Mouse (Mus musculus): ENCODE results near the gene Gm10097. TPM values are rescaled to one million over a fixed set of nuclear protein-coding genes. Genes with fewer than 3 reads are reported as not detected.

Gene Gm10097
- total RNA-seq, 1 experiment, result not detected

DNA sequence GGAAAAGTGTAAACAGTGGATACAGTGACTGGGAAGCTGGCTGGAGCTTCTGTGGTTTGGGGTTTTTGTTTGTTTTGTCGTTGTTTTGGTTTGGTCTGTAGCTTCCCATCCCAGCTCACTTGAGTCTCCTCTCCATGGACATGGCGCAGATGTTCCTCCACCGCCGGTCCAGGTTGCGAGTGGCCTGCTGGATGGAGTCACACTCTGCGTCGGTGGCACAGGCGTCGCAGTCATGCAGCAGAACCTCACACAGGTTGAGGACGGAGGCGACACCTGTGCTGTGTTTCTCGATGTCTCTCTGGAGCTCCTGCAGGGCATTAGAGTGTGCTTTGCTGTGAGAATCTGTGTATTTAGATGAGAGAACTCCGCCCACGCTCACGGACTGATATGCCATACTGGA, 11.3 kb upstream of the Gm10097 start:
- no peaks in the 10 kb centered on the region for H3K4me1 ChIP-seq (ENCODE audit: control insufficient read depth in 2 of 2, insufficient read depth in 2 of 2, low read length in 2 of 2, poor library complexity in 1 of 2)

DNA sequence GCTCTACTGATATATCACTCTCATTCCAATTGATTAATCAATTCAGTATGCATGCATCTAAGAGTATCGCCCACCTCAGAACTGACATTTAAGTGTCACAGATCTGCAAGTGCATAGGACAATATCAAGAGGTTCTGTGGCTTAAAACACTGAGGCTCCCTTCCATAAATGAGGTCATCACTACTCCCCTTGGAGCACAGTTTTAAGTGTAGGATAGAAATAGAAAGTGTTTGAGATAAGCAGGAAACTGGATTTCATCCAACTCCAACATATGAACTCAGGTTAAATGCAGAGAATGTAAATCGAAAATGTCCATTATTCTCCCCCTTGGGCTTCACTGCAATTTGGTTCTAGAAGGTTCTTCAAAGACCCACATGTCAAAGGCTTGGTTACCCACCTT, 10.1 kb upstream of the Gm10097 start:
- Histone ChIP-seq H3K9ac (ENCODE audit: insufficient read depth, low read depth, low read length, poor library complexity, severe bottlenecking) (no peak overlapping the region), H3K36me3 (ENCODE audit: control insufficient read depth, insufficient read depth, low read length, poor library complexity, severe bottlenecking) (no peaks in the 10 kb centered on the region), H3K4me3 (ENCODE audit: insufficient read depth in 1 of 2, low read depth in 1 of 2, low read length in 2 of 2, poor library complexity in 1 of 2, severe bottlenecking in 1 of 2) (no peak overlapping the region), H3K9me3 (ENCODE audit: control insufficient read depth, insufficient read depth, low read depth, low read length) (no peaks in the 10 kb centered on the region), H3K4me1 (ENCODE audit: control insufficient read depth in 2 of 2, insufficient read depth in 2 of 2, low read length in 2 of 2, poor library complexity in 1 of 2) (no peaks in the 10 kb centered on the region), H3K27ac (ENCODE audit: insufficient read depth, low read depth, low read length, poor library complexity, severe bottlenecking) (no peak overlapping the region)
- no peak for TF ChIP-seq ZC3H11A (IDR thresholded peaks at IDR 0.05; ENCODE audit: borderline replicate concordance, low read depth, low read length)
- no peak for TF ChIP-seq HCFC1 (IDR thresholded peaks at IDR 0.05; ENCODE audit: borderline replicate concordance, insufficient read depth, low read length)
- no peak for TF ChIP-seq MAFK (IDR thresholded peaks at IDR 0.05; ENCODE audit: insufficient read depth, low read depth, low read length)
- no peak for TF ChIP-seq ZNF384 (IDR thresholded peaks at IDR 0.05; ENCODE audit: low read depth, low read length)
- in situ Hi-C loops (cut with MboI; ENCODE audit: low sequenced_read_pairs in 2 of 2, unreplicated experiment in 2 of 2), result no loop called here
- DNase-seq (ENCODE audit: low read depth, low spot score), result no peak

More for the DNA sequence above, 11.3 kb upstream of the Gm10097 start:
- in situ Hi-C loops (cut with MboI; ENCODE audit: low sequenced_read_pairs in 2 of 2, unreplicated experiment in 2 of 2), result no loop called here
- no peak overlapping the region for H3K9ac ChIP-seq (ENCODE audit: insufficient read depth, low read depth, low read length, poor library complexity, severe bottlenecking)
- no peak for TF ChIP-seq ZNF384 (IDR thresholded peaks at IDR 0.05; ENCODE audit: low read depth, low read length)
- no peak for TF ChIP-seq CHD2 (IDR thresholded peaks at IDR 0.05; ENCODE audit: low read depth, low read length)
- no peak overlapping the region for H3K27ac ChIP-seq (ENCODE audit: insufficient read depth, low read depth, low read length, poor library complexity, severe bottlenecking)
- no peak overlapping the region for H3K4me3 ChIP-seq (ENCODE audit: insufficient read depth in 1 of 2, low read depth in 1 of 2, low read length in 2 of 2, poor library complexity in 1 of 2, severe bottlenecking in 1 of 2)
- no peak for DNase-seq (ENCODE audit: low read depth, low spot score)
- no peaks in the 10 kb centered on the region for H3K36me3 ChIP-seq (ENCODE audit: control insufficient read depth, insufficient read depth, low read length, poor library complexity, severe bottlenecking)
- no peaks in the 10 kb centered on the region for H3K9me3 ChIP-seq (ENCODE audit: control insufficient read depth, insufficient read depth, low read depth, low read length)

DNA sequence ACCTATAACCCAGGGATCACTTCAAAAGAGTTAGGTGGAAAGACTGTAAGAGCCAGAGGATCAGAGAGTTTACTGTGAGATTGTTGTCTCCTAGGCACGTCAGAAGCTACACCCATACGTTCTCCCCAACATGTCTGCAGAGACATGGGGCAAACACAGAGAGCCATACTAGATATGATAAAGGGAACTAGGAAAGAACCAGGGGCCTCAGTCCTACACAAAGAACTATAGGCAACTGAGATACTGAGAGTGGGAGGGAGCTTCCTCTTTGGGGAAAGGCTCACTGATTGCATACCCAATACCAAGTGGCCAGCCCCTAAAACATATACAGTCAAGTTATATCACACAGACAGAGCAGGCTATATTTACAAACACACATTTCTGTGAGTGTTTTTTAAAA, 9.0 kb upstream of the Gm10097 start:
- Histone ChIP-seq H3K4me1 (ENCODE audit: control insufficient read depth in 2 of 2, insufficient read depth in 2 of 2, low read length in 2 of 2, poor library complexity in 1 of 2) (no peaks in the 10 kb centered on the region), H3K9ac (ENCODE audit: insufficient read depth, low read depth, low read length, poor library complexity, severe bottlenecking) (no peak overlapping the region), H3K9me3 (ENCODE audit: control insufficient read depth, insufficient read depth, low read depth, low read length) (no peaks in the 10 kb centered on the region), H3K27ac (ENCODE audit: insufficient read depth, low read depth, low read length, poor library complexity, severe bottlenecking) (no peak overlapping the region), H3K36me3 (ENCODE audit: control insufficient read depth, insufficient read depth, low read length, poor library complexity, severe bottlenecking) (no peaks in the 10 kb centered on the region), H3K4me3 (ENCODE audit: insufficient read depth in 1 of 2, low read depth in 1 of 2, low read length in 2 of 2, poor library complexity in 1 of 2, severe bottlenecking in 1 of 2) (no peak overlapping the region)
- in situ Hi-C loops (cut with MboI; ENCODE audit: low sequenced_read_pairs in 2 of 2, unreplicated experiment in 2 of 2), result no loop called here
- TF ChIP-seq CHD2 (IDR thresholded peaks at IDR 0.05; ENCODE audit: low read depth, low read length), result no peak
- TF ChIP-seq HCFC1 (IDR thresholded peaks at IDR 0.05; ENCODE audit: borderline replicate concordance, insufficient read depth, low read length), result no peak
- TF ChIP-seq ZNF384 (IDR thresholded peaks at IDR 0.05; ENCODE audit: low read depth, low read length), result no peak
- TF ChIP-seq MAFK (IDR thresholded peaks at IDR 0.05; ENCODE audit: insufficient read depth, low read depth, low read length), result no peak
- no peak for TF ChIP-seq ZC3H11A (IDR thresholded peaks at IDR 0.05; ENCODE audit: borderline replicate concordance, low read depth, low read length)
- no peak for DNase-seq (ENCODE audit: low read depth, low spot score)

DNA sequence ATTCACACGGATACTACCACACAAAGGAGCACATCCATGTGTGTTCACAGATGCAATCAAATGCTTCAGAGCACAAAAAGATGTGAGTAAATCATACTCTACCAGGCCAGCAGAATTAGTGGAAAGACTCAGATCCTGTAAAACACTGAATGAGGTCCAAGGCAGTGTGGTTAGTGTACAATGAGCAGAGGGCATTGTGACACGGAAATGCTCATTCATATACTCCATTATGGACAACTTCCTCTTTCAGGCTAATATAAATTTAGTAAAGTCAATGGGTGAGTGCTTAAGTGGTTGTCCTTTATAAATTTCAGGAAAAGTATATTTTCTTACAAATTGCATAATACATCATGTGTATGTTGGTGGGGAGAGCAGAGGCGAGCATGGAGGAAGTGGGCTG, 1.9 kb upstream of the Gm10097 start:
- Histone ChIP-seq H3K36me3 (ENCODE audit: control insufficient read depth, insufficient read depth, low read length, poor library complexity, severe bottlenecking) (no peaks in the 10 kb centered on the region), H3K4me1 (ENCODE audit: control insufficient read depth in 2 of 2, insufficient read depth in 2 of 2, low read length in 2 of 2, poor library complexity in 1 of 2) (no peaks in the 10 kb centered on the region), H3K9ac (ENCODE audit: insufficient read depth, low read depth, low read length, poor library complexity, severe bottlenecking) (no peak overlapping the region), H3K27ac (ENCODE audit: insufficient read depth, low read depth, low read length, poor library complexity, severe bottlenecking) (no peak overlapping the region), H3K4me3 (ENCODE audit: insufficient read depth in 1 of 2, low read depth in 1 of 2, low read length in 2 of 2, poor library complexity in 1 of 2, severe bottlenecking in 1 of 2) (no peak overlapping the region), H3K9me3 (ENCODE audit: control insufficient read depth, insufficient read depth, low read depth, low read length) (no peaks in the 10 kb centered on the region)
- TF ChIP-seq CHD2 (IDR thresholded peaks at IDR 0.05; ENCODE audit: low read depth, low read length), result no peak
- TF ChIP-seq ZNF384 (IDR thresholded peaks at IDR 0.05; ENCODE audit: low read depth, low read length), result no peak
- TF ChIP-seq MAFK (IDR thresholded peaks at IDR 0.05; ENCODE audit: insufficient read depth, low read depth, low read length), result no peak
- TF ChIP-seq HCFC1 (IDR thresholded peaks at IDR 0.05; ENCODE audit: borderline replicate concordance, insufficient read depth, low read length), result no peak
- no peak for TF ChIP-seq ZC3H11A (IDR thresholded peaks at IDR 0.05; ENCODE audit: borderline replicate concordance, low read depth, low read length)
- in situ Hi-C loops (cut with MboI; ENCODE audit: low sequenced_read_pairs in 2 of 2, unreplicated experiment in 2 of 2), result no loop called here
- DNase-seq (ENCODE audit: low read depth, low spot score), result no peak

DNA sequence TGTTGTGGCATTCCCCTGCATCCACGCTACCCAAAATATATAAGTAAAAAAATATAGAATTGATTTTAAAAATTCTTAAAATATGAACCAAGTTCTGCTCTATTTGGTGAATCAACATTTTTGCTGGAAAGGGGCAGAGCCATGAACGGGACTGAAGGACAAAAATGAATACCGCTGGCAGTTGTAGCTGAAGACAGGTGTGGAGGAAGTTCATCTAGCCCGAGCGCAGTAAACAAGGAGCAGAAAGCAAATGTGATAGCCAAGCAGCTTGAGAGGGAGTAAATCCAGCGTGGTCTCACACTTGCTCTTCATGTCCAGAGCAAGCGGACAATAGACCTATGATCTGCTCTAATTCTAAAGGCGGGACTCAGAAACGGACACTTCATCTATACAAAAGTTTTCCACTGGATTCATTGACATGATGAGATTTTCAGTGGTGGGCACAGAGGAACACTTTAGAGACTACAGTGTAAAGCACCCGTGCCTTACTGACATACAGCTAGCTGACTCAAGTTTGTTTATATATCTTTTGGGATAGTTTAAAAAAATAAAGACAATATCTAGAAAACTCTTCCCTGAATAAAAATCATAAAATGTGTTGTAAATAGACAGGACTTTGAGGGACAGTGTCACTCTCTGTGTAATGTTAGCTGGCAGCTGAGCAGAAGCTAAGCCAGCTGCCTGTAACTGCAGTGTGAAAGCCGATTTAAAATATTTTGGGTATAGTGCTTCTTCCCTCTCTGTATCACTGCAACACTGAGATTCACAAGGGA, 1.4 kb downstream of the Gm10097 start:
- no peaks in the 10 kb centered on the region for H3K9me3 ChIP-seq (ENCODE audit: control insufficient read depth, insufficient read depth, low read depth, low read length)
- H3K27ac ChIP-seq (ENCODE audit: insufficient read depth, low read depth, low read length, poor library complexity, severe bottlenecking), result no peak overlapping the region
- H3K36me3 ChIP-seq (ENCODE audit: control insufficient read depth, insufficient read depth, low read length, poor library complexity, severe bottlenecking), result no peaks in the 10 kb centered on the region
- no peak overlapping the region for H3K9ac ChIP-seq (ENCODE audit: insufficient read depth, low read depth, low read length, poor library complexity, severe bottlenecking)
- no peaks in the 10 kb centered on the region for H3K4me1 ChIP-seq (ENCODE audit: control insufficient read depth in 2 of 2, insufficient read depth in 2 of 2, low read length in 2 of 2, poor library complexity in 1 of 2)
- no peak for TF ChIP-seq ZC3H11A (IDR thresholded peaks at IDR 0.05; ENCODE audit: borderline replicate concordance, low read depth, low read length)
- TF ChIP-seq ZNF384 (IDR thresholded peaks at IDR 0.05; ENCODE audit: low read depth, low read length), result no peak
- no peak for TF ChIP-seq HCFC1 (IDR thresholded peaks at IDR 0.05; ENCODE audit: borderline replicate concordance, insufficient read depth, low read length)
- in situ Hi-C loops (cut with MboI; ENCODE audit: low sequenced_read_pairs in 2 of 2, unreplicated experiment in 2 of 2), result no loop called here
- H3K4me3 ChIP-seq (ENCODE audit: insufficient read depth in 1 of 2, low read depth in 1 of 2, low read length in 2 of 2, poor library complexity in 1 of 2, severe bottlenecking in 1 of 2), result no peak overlapping the region
- DNase-seq (ENCODE audit: low read depth, low spot score), result no peak
